Mouse (Mus musculus) embryonic facial prominence, embryonic 14.5 days (tissue): Measurements from ENCODE around the gene Oit3. TPM values are rescaled to one million over a fixed set of nuclear protein-coding genes. Genes with fewer than 3 reads are reported as not detected.

ENCODE experiments used
- polyA plus RNA-seq: library from polyadenylated mRNA; unstranded; fragments of >200 nt; fragmentation: Nextera tagmentation; extraction: Ambion mirVana; gene quantifications from 2 replicates; pipeline ENCODE4 v1.2.1, GENCODE M21; 2014

Gene Oit3
- polyA plus RNA-seq, 1 experiment from 2014 or later, result 0.70 TPM

Other genes with a start within 250 kb of the Oit3 start
- gene Sept10, start 219.9 kb downstream of the Oit3 start, polyA plus RNA-seq, result 40.5 and 47.1 TPM in 2 replicates
- gene Sowahc, start 219.8 kb downstream of the Oit3 start, polyA plus RNA-seq, result 9.1 and 10.0 TPM in 2 replicates
- 120 and 121 TPM in 2 replicates for gene P4ha1, start 118.5 kb downstream of the Oit3 start, polyA plus RNA-seq
- 16.1 TPM in 1 of 2 replicates, not detected in the other for gene Gm10273, start 46.1 kb downstream of the Oit3 start, polyA plus RNA-seq
- not detected in 2 replicates for gene Pla2g12b, start 38.1 kb downstream of the Oit3 start, polyA plus RNA-seq
- gene Gm10322, start 174.3 kb upstream of the Oit3 start, polyA plus RNA-seq, result not detected in 2 replicates
- gene Mcu, start 174.9 kb upstream of the Oit3 start, polyA plus RNA-seq, result 47.9 and 48.1 TPM in 2 replicates